Mouse (Mus musculus): ENCODE data around the gene Scaf4.

- TF ChIP-seq GATA1 (IDR thresholded peaks at IDR 0.05; ENCODE audit: borderline replicate concordance, low read length): no peak
- no peak for TF ChIP-seq FLI1 (IDR thresholded peaks at IDR 0.05; ENCODE audit: low read length)
Observed at GRCm38 (mm10) chr16:90185928-90186588, 98.2 kb downstream of the Scaf4 start.

Measured in megakaryocyte, embryonic 14.5 days (primary cell).